Mouse (Mus musculus) thymus, adult 2 months (tissue): ENCODE measurements around the gene Slc25a31.

Experiments used
- CTCF ChIP-seq: fragments of 200-500 bp; IDR thresholded peaks from 2 replicates; pipeline ENCODE4 v1.5.1; 2012; ENCODE audit warnings: mild to moderate bottlenecking, control low read depth, low read length, moderate library complexity, borderline replicate concordance; ENCODE audit not compliant: control insufficient read depth, poor library complexity, insufficient read depth; ENCODE audit errors: extremely low read depth
- POLR2A ChIP-seq: fragments of 200-500 bp; IDR thresholded peaks from 2 replicates; pipeline ENCODE4 v1.6.1; 2012; ENCODE audit warnings: mild to moderate bottlenecking, low read length, control low read depth, moderate library complexity; ENCODE audit not compliant: control insufficient read depth, poor library complexity, insufficient read depth; ENCODE audit errors: extremely low read depth

DNA sequence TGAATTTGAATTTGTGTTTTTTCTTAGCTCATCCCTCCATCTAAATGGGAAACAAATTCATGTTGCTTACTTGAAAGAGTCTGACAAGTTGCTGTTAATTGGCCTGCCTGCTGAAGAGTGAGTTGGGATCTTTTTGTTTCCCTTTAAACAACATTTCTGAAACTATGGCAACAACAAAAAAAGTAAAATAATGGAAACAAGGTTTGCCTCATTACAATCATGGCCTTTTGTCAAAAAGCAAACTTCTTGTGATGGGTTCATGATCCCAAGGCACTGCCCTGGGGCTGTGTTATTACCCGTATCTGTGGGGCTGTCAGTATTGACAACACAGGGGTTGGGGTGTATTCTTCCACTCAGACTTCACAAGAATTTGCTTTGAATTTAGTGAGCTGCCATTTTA lies 29.8 kb upstream of the Slc25a31 start:
- no peak for TF ChIP-seq POLR2A
- TF ChIP-seq CTCF = no peak
